Mouse (Mus musculus): ENCODE data around the gene Sorl1. TPM values are rescaled to one million over a fixed set of nuclear protein-coding genes. Genes with fewer than 3 reads are reported as not detected.

Sorl1 gene
- total RNA-seq, 2 experiments from 2014 or later, result 12.5 to 13.3 TPM

DNA sequence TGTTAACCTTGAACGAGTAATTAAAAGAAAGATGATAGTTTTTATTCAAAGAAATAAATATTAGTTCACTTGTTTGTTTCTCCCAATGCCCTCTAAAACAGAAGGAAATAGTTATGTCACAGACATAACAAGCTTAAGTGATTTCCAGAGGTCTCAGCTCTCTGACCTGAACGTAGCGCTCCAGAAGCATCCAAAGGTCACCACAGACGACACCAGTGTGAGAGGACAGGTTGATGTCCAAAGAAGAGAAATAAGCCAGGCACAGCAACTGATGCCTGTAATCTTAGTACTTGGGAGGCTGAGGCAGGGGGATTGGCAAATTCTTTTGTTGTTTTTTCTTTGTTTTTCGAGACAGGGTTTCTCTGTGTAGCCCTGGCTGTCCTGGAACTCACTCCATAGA, 67.5 kb downstream of the Sorl1 start:
- intact Hi-C loops (cut with DNase I), result no loop called here
- DNase-seq, result no peak

DNA sequence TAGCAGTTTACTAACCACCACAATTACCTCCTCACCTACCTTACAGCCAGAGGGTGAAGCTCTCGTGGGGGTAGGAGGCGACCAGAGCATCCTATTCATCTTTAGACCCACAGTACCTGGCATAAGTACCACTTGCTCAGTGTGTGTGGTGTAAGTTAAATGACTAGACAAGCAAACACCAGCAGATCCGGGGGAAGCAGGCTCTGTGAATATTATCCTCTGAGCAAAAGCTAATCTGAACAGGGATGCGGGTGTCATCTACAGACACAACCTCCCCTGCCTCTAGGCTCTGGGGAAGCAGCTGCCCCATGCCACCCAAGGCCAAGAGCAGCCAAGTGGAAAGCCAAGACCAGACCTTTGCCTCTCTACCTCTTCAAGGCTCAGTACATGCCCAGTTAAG, 68.7 kb downstream of the Sorl1 start:
- no peak for DNase-seq
- intact Hi-C loops (cut with DNase I), result no loop called here

GRCm38 (mm10) chr9:42054339-42055272, 69.5 kb downstream of the Sorl1 start:
- intact Hi-C loops (cut with DNase I), result no loop called here
- no peak for DNase-seq

DNA sequence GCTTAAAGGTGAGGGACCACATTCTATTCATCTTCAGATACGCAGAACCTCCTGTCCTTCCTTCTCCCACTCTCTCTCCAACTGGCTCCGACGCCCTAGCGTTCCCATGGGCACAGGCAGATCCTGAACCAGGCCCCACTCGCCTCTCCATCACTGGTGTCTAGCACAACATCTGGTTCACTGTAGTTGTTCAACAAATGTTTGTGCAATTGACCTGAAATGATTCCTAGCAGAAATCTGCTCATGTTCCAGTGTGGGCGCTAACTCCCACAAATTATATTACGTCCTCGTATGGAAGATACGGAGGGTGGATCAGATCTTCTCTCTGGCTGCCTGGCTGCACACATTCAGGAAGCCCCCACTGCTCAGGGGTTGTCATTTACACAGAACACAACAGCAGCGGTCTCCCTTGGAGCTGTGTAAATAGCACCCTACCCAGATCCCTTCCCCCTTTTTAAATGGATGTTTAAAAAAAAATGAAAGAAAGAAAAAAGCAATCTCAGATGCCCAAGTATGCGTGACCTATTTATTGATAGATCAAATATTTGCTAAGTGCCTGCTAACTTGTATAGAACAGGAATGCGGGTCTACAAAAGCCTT, 70.4 kb downstream of the Sorl1 start:
- peak; percentile 17 to 25 for DNase-seq
- intact Hi-C loops (cut with DNase I), result no loop called here

DNA sequence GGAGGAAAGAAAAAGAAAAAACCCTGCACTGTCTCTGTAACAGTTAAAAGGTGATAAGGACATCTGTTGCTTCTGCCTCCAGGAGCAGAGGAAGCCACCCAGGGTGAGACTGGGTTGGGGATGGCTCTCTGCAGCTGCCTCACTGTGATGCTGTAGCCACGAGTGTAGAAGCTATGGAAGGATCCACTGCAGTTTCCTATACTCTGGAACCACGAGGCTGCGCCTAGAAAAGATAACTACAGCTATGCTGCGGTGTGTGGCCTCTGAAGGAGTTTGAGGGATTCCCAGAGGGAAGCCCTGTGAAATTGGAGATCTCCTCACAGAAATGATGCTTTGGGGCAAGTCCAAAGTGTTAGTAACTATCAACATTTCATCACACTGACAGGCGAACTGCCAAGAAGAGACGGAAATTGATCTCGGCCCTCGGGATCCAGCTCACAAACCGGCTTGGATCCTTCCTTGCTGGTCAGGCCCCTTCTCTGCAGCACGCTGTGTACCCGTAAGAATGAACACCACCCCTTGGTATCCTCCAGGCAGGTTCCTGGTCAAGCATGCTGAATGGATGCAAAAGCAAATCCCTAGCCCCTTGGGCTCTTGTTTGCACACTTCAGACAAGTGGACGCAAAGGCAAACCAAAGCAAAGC, 71.3 kb downstream of the Sorl1 start:
- intact Hi-C loops (cut with DNase I), result no loop called here
- peak; percentile 37 to 62 for DNase-seq

DNA sequence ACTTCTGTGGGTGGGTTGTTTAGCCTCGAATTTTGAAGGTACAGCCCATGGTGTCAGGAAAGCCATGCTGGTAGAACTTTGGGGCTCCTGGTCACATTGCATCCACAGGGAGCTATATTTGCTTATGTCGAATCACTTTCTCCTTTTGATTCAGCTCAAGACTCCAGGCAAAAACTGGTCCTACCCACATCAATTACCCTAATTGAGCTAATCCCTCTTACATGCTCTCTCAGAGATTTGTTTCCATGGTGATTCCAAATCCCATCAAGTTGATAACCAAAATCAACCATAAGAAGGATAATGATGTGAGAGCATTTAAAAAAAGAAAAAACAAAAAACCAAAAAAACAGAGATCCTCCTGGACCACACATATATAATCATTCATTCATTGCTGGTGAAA, 75.6 kb downstream of the Sorl1 start:
- DNase-seq, result no peak
- intact Hi-C loops (cut with DNase I), result no loop called here

GRCm38 (mm10) chr9:42047786-42048185, 76.3 kb downstream of the Sorl1 start:
- DNase-seq, result no peak
- intact Hi-C loops (cut with DNase I), result no loop called here

- intact Hi-C loops (cut with DNase I), result no loop called here
- no peak for DNase-seq
These were observed 77.8 kb downstream of the Sorl1 start for GRCm38 (mm10) chr9:42046248-42046647.

GRCm38 (mm10) chr9:42044651-42045050, 79.4 kb downstream of the Sorl1 start:
- no peak for DNase-seq
- intact Hi-C loops (cut with DNase I), result no loop called here

GRCm38 (mm10) chr9:42043934-42044333, 80.2 kb downstream of the Sorl1 start:
- intact Hi-C loops (cut with DNase I), result no loop called here
- DNase-seq, result no peak

GRCm38 (mm10) chr9:42039000-42039992, 84.8 kb downstream of the Sorl1 start:
- intact Hi-C loops (cut with DNase I), result no loop called here
- DNase-seq, result no peak

GRCm38 (mm10) chr9:42036885-42037284, 87.2 kb downstream of the Sorl1 start:
- intact Hi-C loops (cut with DNase I), result no loop called here
- DNase-seq, result no peak

DNA sequence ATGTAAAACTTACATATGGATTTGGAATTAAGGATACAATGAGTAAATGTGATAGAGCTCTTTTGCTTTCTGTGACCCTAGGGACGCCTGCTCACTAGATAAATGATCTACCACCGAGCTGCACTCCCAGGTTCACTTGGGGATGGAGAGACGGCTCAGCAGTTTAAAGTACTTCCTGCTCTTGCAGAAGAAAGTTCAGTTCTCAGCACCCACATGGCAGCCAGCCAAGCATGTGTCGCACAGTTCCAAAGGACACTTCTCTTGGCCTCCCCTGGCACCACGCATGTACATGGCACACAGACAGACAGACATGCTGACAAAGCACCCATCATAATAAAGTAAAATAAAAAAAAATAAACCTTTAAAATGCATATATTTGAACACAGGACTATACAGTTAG, 88.1 kb downstream of the Sorl1 start:
- intact Hi-C loops (cut with DNase I), result no loop called here
- DNase-seq, result no peak

- intact Hi-C loops (cut with DNase I), result no loop called here
- no peak for DNase-seq
These were observed 88.8 kb downstream of the Sorl1 start for GRCm38 (mm10) chr9:42035213-42035765.

- intact Hi-C loops (cut with DNase I), result no loop called here
These were observed 90.0 kb downstream of the Sorl1 start for GRCm38 (mm10) chr9:42034116-42034520.

GRCm38 (mm10) chr9:42033291-42034115, 90.6 kb downstream of the Sorl1 start:
- DNase-seq, result no peak
- intact Hi-C loops (cut with DNase I), result no loop called here

More at GRCm38 (mm10) chr9:42034116-42034520, 90.0 kb downstream of the Sorl1 start:
- DNase-seq, result no peak

DNA sequence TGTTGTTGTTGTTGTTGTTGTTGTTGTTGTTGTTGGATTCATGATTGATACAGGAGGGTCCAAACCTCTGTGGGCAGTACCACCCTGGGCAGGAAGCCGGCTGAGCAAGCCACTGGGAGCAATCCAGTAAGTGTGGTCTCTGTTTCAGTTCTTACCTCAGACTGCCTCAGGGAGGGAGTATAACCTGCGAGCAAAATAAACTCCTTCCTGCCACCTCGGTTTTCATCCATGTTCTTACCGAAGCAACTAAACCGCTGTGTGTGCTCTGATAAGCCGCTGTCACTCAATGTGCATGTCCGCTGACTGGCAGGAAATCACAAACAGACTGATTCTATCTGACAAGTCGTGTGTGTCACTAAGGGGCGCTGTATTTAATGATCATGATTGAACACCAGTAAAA, 91.7 kb downstream of the Sorl1 start:
- DNase-seq, result no peak
- intact Hi-C loops (cut with DNase I), result no loop called here

DNA sequence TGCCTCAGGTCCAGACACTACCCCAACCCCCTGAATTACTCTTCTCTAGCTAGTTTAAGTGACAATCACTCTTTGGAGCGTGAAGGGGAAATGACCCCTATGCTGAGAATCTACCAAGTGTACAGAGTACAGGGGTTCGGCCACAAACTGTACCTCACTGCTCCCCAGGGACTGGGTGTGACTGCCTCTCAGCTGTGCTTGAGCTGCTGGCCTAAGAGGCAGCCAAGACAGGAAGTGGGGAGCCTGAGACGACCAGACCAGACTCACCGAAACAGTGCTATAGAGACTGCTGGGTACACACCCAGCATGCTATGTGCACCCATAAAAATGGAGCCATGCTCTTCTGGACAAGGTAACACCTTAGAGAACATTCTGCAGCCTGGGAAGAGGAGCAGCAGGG, 95.3 kb downstream of the Sorl1 start:
- intact Hi-C loops (cut with DNase I), result no loop called here

DNA sequence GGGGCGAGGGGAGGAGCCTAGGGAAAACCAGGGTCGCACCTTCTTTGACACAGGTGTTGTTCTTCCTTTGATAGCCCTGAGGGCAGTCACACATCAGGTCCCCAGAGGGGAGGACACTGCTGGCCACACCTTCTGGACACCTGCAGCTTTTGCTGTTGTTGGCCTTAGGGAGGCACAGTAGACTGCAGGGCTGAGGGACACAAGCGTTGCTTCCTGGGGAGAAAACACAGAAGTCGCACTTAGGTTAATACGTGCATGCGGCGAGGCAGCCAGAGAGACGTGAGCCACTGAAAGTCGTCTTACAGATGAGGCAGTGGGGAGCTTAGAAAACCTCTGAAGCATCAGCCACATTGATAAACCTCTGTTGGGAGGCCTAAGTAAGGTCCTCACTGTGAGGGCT, 99.8 kb downstream of the Sorl1 start:
- DNase-seq, result no peak
- intact Hi-C loops (cut with DNase I), result no loop called here

More for the DNA sequence above, 95.3 kb downstream of the Sorl1 start:
- peak; percentile 14 to 26 for DNase-seq

Data from heart, postnatal 36 days (tissue).